Mouse (Mus musculus) G1E (cell line): Measurements from ENCODE around the gene Mpv17. TPM values are rescaled to one million over a fixed set of nuclear protein-coding genes. Genes with fewer than 3 reads are reported as not detected.

Experiments used
- ATAC-seq: 2 replicates; pipeline ENCODE4 v1.8.0; 2016; ENCODE audit warnings: mild to moderate bottlenecking; ENCODE audit not compliant: insufficient number of reproducible peaks, poor library complexity, low FRiP score, severe bottlenecking; ENCODE audit errors: extremely low read depth
- DNase-seq: peaks from one replicate; pipeline ENCODE4 v3.0.0; 2012; ENCODE audit warnings: low spot score
- H3K27me3 ChIP-seq: 2 replicates; pipeline ENCODE4 v1.6.1; 2012; ENCODE audit warnings: mild to moderate bottlenecking, low read length, inconsistent platforms; ENCODE audit not compliant: insufficient read depth
- H3K36me3 ChIP-seq: replicated peaks from 2 replicates; pipeline ENCODE3; 2012; ENCODE audit warnings: mild to moderate bottlenecking, inconsistent platforms
- H3K4me1 ChIP-seq: 2 replicates; pipeline ENCODE4 v1.6.1; 2012; ENCODE audit warnings: low read depth, low read length, inconsistent platforms, mixed read lengths; ENCODE audit not compliant: insufficient read depth
- H3K4me3 ChIP-seq: 2 replicates; pipeline ENCODE4 v1.5.1; 2012; ENCODE audit warnings: low read depth, mild to moderate bottlenecking, inconsistent platforms, low read length, moderate library complexity, mixed read lengths
- H3K9me3 ChIP-seq: replicated peaks from 2 replicates; pipeline ENCODE4 v1.6.1; 2012; ENCODE audit warnings: inconsistent platforms
- CTCF ChIP-seq: IDR thresholded peaks from 2 replicates; pipeline ENCODE4 v1.5.1; 2012; ENCODE audit warnings: low read depth, low read length, inconsistent platforms, mixed read lengths
- GATA1 ChIP-seq: IDR thresholded peaks from 2 replicates; pipeline ENCODE4 v1.6.1; 2012; ENCODE audit warnings: borderline replicate concordance, low read length, inconsistent platforms, mixed read lengths
- GATA2 ChIP-seq: IDR thresholded peaks from 2 replicates; pipeline ENCODE4 v1.6.1; 2012; ENCODE audit warnings: low read depth, low read length, inconsistent platforms, borderline replicate concordance
- POLR2AphosphoS5 ChIP-seq: IDR thresholded peaks from 2 replicates; pipeline ENCODE4 v1.6.1; 2012; ENCODE audit warnings: low read depth, low read length, inconsistent platforms; ENCODE audit not compliant: insufficient replicate concordance
- TAL1 ChIP-seq: conservative IDR thresholded peaks from 2 replicates; pipeline ENCODE4 v1.6.1; 2012; ENCODE audit warnings: low read depth, low read length, inconsistent platforms, mixed read lengths
- polyA plus RNA-seq: library from polyadenylated mRNA; stranded (reverse); fragments of >175 nt; gene quantifications from 2 replicates; pipeline ENCODE4 v1.2.3, GENCODE M21; 2012
- total RNA-seq, 2 experiments: library from RNA; stranded (forward) in 1 of 2; stranded (reverse) in 1 of 2; fragments of 200-1000 nt in 1 of 2; fragments of >200 nt in 1 of 2; fragmentation: Nextera tagmentation in 1 of 2; gene quantifications; 2 replicates each; pipeline ENCODE4 v1.2.3; 2014 to 2017

Gene Mpv17
- total and polyA plus RNA-seq, 3 experiments, result 27.7 to 70.3 (median 56.6) TPM

GRCm38 (mm10) chr5:31094799-31095691, 59.0 kb downstream of the Mpv17 start:
- ATAC-seq, result no peak
- H3K27me3 ChIP-seq, result peaks cover 60% of the 10 kb centered on the region

GRCm38 (mm10) chr5:31094100-31094798, 59.8 kb downstream of the Mpv17 start:
- H3K27me3 ChIP-seq, result peaks cover 64% of the 10 kb centered on the region
- peaks cover 6% of the 10 kb centered on the region for H3K4me1 ChIP-seq
- TF ChIP-seq GATA1, result no peak
- TF ChIP-seq GATA2, result no peak
- TF ChIP-seq TAL1, result no peak
- TF ChIP-seq POLR2AphosphoS5, result no peak
- TF ChIP-seq CTCF, result no peak
- ATAC-seq, result no peak
- H3K4me3 ChIP-seq, result no peak overlapping the region
- no peaks in the 10 kb centered on the region for H3K36me3 ChIP-seq
- H3K9me3 ChIP-seq, result peaks cover 7% of the 10 kb centered on the region; the same call in 1 of the 2 replicates
- no peak for DNase-seq

More at GRCm38 (mm10) chr5:31094799-31095691, 59.0 kb downstream of the Mpv17 start:
- no peak for DNase-seq
- no peaks in the 10 kb centered on the region for H3K36me3 ChIP-seq
- no peak for TF ChIP-seq TAL1
- no peak for TF ChIP-seq GATA2
- no peak for TF ChIP-seq CTCF
- no peak for TF ChIP-seq GATA1
- no peak for TF ChIP-seq POLR2AphosphoS5
- peaks cover 6% of the 10 kb centered on the region for H3K4me1 ChIP-seq
- H3K4me3 ChIP-seq, result no peak overlapping the region; the same call in 1 of the 2 replicates
- peaks cover 7% of the 10 kb centered on the region; the same call in 1 of the 2 replicates for H3K9me3 ChIP-seq

- peaks cover 71% of the 10 kb centered on the region for H3K27me3 ChIP-seq
- ATAC-seq (no peak), DNase-seq (no peak)
Measured at GRCm38 (mm10) chr5:31093151-31094041, 60.7 kb downstream of the Mpv17 start.

GRCm38 (mm10) chr5:31092231-31092975, 61.6 kb downstream of the Mpv17 start:
- ATAC-seq (no peak), DNase-seq (no peak)
- Histone ChIP-seq H3K9me3 (peaks cover 7% of the 10 kb centered on the region; the same call in 1 of the 2 replicates), H3K4me3 (no peak overlapping the region), H3K4me1 (peaks cover 6% of the 10 kb centered on the region), H3K36me3 (no peaks in the 10 kb centered on the region), H3K27me3 (peaks cover 79% of the 10 kb centered on the region)
- TF ChIP-seq POLR2AphosphoS5, result no peak
- TF ChIP-seq GATA1, result no peak
- TF ChIP-seq GATA2, result no peak
- no peak for TF ChIP-seq CTCF
- TF ChIP-seq TAL1, result no peak

More at GRCm38 (mm10) chr5:31093151-31094041, 60.7 kb downstream of the Mpv17 start:
- peaks cover 6% of the 10 kb centered on the region for H3K4me1 ChIP-seq
- TF ChIP-seq GATA1 (no peak), CTCF (no peak), GATA2 (no peak), TAL1 (no peak), POLR2AphosphoS5 (no peak)
- H3K4me3 ChIP-seq, result no peak overlapping the region; the same call in 1 of the 2 replicates
- H3K9me3 ChIP-seq, result peaks cover 7% of the 10 kb centered on the region; the same call in 1 of the 2 replicates
- H3K36me3 ChIP-seq, result no peaks in the 10 kb centered on the region

Other genes with a start within 250 kb of the Mpv17 start
Only the 20 nearest of the 25 such genes appear.
- gene Tcf23, start 185.6 kb downstream of the Mpv17 start, total RNA-seq (2014; fragmentation: Nextera tagmentation), result not detected in 2 replicates
- gene Tcf23, start 185.6 kb downstream of the Mpv17 start, total RNA-seq (2017), result 0.12 TPM in 1 of 2 replicates, not detected in the other
- not detected in 2 replicates for gene Tcf23, start 185.6 kb downstream of the Mpv17 start, polyA plus RNA-seq
- gene Atraid, start 105.9 kb downstream of the Mpv17 start, total RNA-seq (2014; fragmentation: Nextera tagmentation), result 81.9 and 89.6 TPM in 2 replicates
- gene Atraid, start 105.9 kb downstream of the Mpv17 start, total RNA-seq (2017), result 50.0 and 54.0 TPM in 2 replicates
- gene Atraid, start 105.9 kb downstream of the Mpv17 start, polyA plus RNA-seq, result 11.6 and 15.6 TPM in 2 replicates
- 3.2 and 4.0 TPM in 2 replicates for gene Slc5a6, start 105.3 kb downstream of the Mpv17 start, total RNA-seq (2014; fragmentation: Nextera tagmentation)
- gene Slc5a6, start 105.3 kb downstream of the Mpv17 start, total RNA-seq (2017), result 2.2 and 5.2 TPM in 2 replicates
- 9.5 and 11.9 TPM in 2 replicates for gene Slc5a6, start 105.3 kb downstream of the Mpv17 start, polyA plus RNA-seq
- gene Cad, start 99.5 kb downstream of the Mpv17 start, total RNA-seq (2014; fragmentation: Nextera tagmentation), result 87.7 and 102 TPM in 2 replicates
- gene Cad, start 99.5 kb downstream of the Mpv17 start, total RNA-seq (2017), result 18.5 and 20.2 TPM in 2 replicates
- gene Cad, start 99.5 kb downstream of the Mpv17 start, polyA plus RNA-seq, result 426 and 438 TPM in 2 replicates
- gene Dnajc5g, start 48.0 kb downstream of the Mpv17 start, total RNA-seq (2014; fragmentation: Nextera tagmentation), result not detected in 2 replicates
- gene Dnajc5g, start 48.0 kb downstream of the Mpv17 start, total RNA-seq (2017), result not detected in 2 replicates
- gene Dnajc5g, start 48.0 kb downstream of the Mpv17 start, polyA plus RNA-seq, result not detected in 2 replicates
- not detected in 2 replicates for gene Slc30a3, start 46.0 kb downstream of the Mpv17 start, total RNA-seq (2014; fragmentation: Nextera tagmentation)
- gene Slc30a3, start 46.0 kb downstream of the Mpv17 start, total RNA-seq (2017), result 0.05 TPM in 1 of 2 replicates, not detected in the other
- not detected in 2 replicates for gene Slc30a3, start 46.0 kb downstream of the Mpv17 start, polyA plus RNA-seq
- gene Trim54, start 37.5 kb downstream of the Mpv17 start, total RNA-seq (2014; fragmentation: Nextera tagmentation), result not detected in 2 replicates
- gene Trim54, start 37.5 kb downstream of the Mpv17 start, total RNA-seq (2017), result not detected in 2 replicates
- not detected in 2 replicates for gene Trim54, start 37.5 kb downstream of the Mpv17 start, polyA plus RNA-seq
- not detected in 2 replicates for gene Ucn, start 15.4 kb downstream of the Mpv17 start, total RNA-seq (2014; fragmentation: Nextera tagmentation)
- gene Ucn, start 15.4 kb downstream of the Mpv17 start, total RNA-seq (2017), result not detected in 2 replicates
- gene Ucn, start 15.4 kb downstream of the Mpv17 start, polyA plus RNA-seq, result not detected in 2 replicates
- gene Gm29609, start 25.7 kb upstream of the Mpv17 start, total RNA-seq (2014; fragmentation: Nextera tagmentation), result 5.4 and 7.1 TPM in 2 replicates
- 2.8 and 4.4 TPM in 2 replicates for gene Gm29609, start 25.7 kb upstream of the Mpv17 start, total RNA-seq (2017)
- gene Gm29609, start 25.7 kb upstream of the Mpv17 start, polyA plus RNA-seq, result 4.3 and 7.2 TPM in 2 replicates
- 161 and 164 TPM in 2 replicates for gene Gtf3c2, start 25.9 kb upstream of the Mpv17 start, total RNA-seq (2014; fragmentation: Nextera tagmentation)
- 51.1 and 65.1 TPM in 2 replicates for gene Gtf3c2, start 25.9 kb upstream of the Mpv17 start, total RNA-seq (2017)
- 57.0 and 88.3 TPM in 2 replicates for gene Gtf3c2, start 25.9 kb upstream of the Mpv17 start, polyA plus RNA-seq
- 35.3 and 42.8 TPM in 2 replicates for gene Snx17, start 39.0 kb upstream of the Mpv17 start, total RNA-seq (2014; fragmentation: Nextera tagmentation)
- 56.5 and 65.1 TPM in 2 replicates for gene Snx17, start 39.0 kb upstream of the Mpv17 start, total RNA-seq (2017)
- 36.0 and 37.0 TPM in 2 replicates for gene Snx17, start 39.0 kb upstream of the Mpv17 start, polyA plus RNA-seq
- gene Eif2b4, start 39.2 kb upstream of the Mpv17 start, total RNA-seq (2014; fragmentation: Nextera tagmentation), result 43.3 and 104 TPM in 2 replicates
- gene Eif2b4, start 39.2 kb upstream of the Mpv17 start, total RNA-seq (2017), result 43.6 and 49.3 TPM in 2 replicates
- gene Eif2b4, start 39.2 kb upstream of the Mpv17 start, polyA plus RNA-seq, result 139 and 201 TPM in 2 replicates
- 9.4 and 12.2 TPM in 2 replicates for gene Zfp513, start 48.1 kb upstream of the Mpv17 start, total RNA-seq (2014; fragmentation: Nextera tagmentation)
- gene Zfp513, start 48.1 kb upstream of the Mpv17 start, total RNA-seq (2017), result 7.0 and 7.6 TPM in 2 replicates
- gene Zfp513, start 48.1 kb upstream of the Mpv17 start, polyA plus RNA-seq, result 35.7 and 48.2 TPM in 2 replicates
- 168 and 173 TPM in 2 replicates for gene Ppm1g, start 66.4 kb upstream of the Mpv17 start, total RNA-seq (2014; fragmentation: Nextera tagmentation)
- 158 and 176 TPM in 2 replicates for gene Ppm1g, start 66.4 kb upstream of the Mpv17 start, total RNA-seq (2017)
- gene Ppm1g, start 66.4 kb upstream of the Mpv17 start, polyA plus RNA-seq, result 297 and 362 TPM in 2 replicates
- gene Nrbp1, start 86.6 kb upstream of the Mpv17 start, total RNA-seq (2014; fragmentation: Nextera tagmentation), result 38.2 and 49.6 TPM in 2 replicates
- 76.8 and 77.1 TPM in 2 replicates for gene Nrbp1, start 86.6 kb upstream of the Mpv17 start, total RNA-seq (2017)
- gene Nrbp1, start 86.6 kb upstream of the Mpv17 start, polyA plus RNA-seq, result 15.1 and 17.3 TPM in 2 replicates
- gene Gm9970, start 87.0 kb upstream of the Mpv17 start, total RNA-seq (2014; fragmentation: Nextera tagmentation), result not detected in 2 replicates
- 0.29 TPM in 1 of 2 replicates, not detected in the other for gene Gm9970, start 87.0 kb upstream of the Mpv17 start, total RNA-seq (2017)
- 0.10 and 0.18 TPM in 2 replicates for gene Gm9970, start 87.0 kb upstream of the Mpv17 start, polyA plus RNA-seq
- gene Krtcap3, start 97.4 kb upstream of the Mpv17 start, total RNA-seq (2014; fragmentation: Nextera tagmentation), result 3.8 and 8.8 TPM in 2 replicates
- gene Krtcap3, start 97.4 kb upstream of the Mpv17 start, total RNA-seq (2017), result 6.4 and 10.5 TPM in 2 replicates
- 9.4 and 11.8 TPM in 2 replicates for gene Krtcap3, start 97.4 kb upstream of the Mpv17 start, polyA plus RNA-seq
- gene Ift172, start 136.9 kb upstream of the Mpv17 start, total RNA-seq (2014; fragmentation: Nextera tagmentation), result 19.0 and 21.5 TPM in 2 replicates
- gene Ift172, start 136.9 kb upstream of the Mpv17 start, total RNA-seq (2017), result 24.2 and 24.3 TPM in 2 replicates
- gene Ift172, start 136.9 kb upstream of the Mpv17 start, polyA plus RNA-seq, result 32.5 and 37.8 TPM in 2 replicates
- not detected in 2 replicates for gene Fndc4, start 141.8 kb upstream of the Mpv17 start, total RNA-seq (2014; fragmentation: Nextera tagmentation)
- gene Fndc4, start 141.8 kb upstream of the Mpv17 start, total RNA-seq (2017), result 0.38 TPM in 1 of 2 replicates, not detected in the other
- gene Fndc4, start 141.8 kb upstream of the Mpv17 start, polyA plus RNA-seq, result not detected in 2 replicates
- gene Gckr, start 143.2 kb upstream of the Mpv17 start, total RNA-seq (2014; fragmentation: Nextera tagmentation), result 0.23 TPM in 1 of 2 replicates, not detected in the other
- gene Gckr, start 143.2 kb upstream of the Mpv17 start, total RNA-seq (2017), result 0.05 and 0.23 TPM in 2 replicates
- not detected in 2 replicates for gene Gckr, start 143.2 kb upstream of the Mpv17 start, polyA plus RNA-seq